Mouse (Mus musculus) hindbrain, embryonic 11.5 days (tissue): ENCODE results near the gene Grip1. TPM values are rescaled to one million over a fixed set of nuclear protein-coding genes. Genes with fewer than 3 reads are reported as not detected.

Experiments
- polyA plus RNA-seq: library from polyadenylated mRNA; unstranded; fragments of >200 nt; fragmentation: Nextera tagmentation; extraction: Ambion mirVana; gene quantifications from 2 replicates; pipeline ENCODE4 v1.2.1, GENCODE M21; 2014

The Grip1 gene
- polyA plus RNA-seq, 1 experiment from 2014 or later, result 11.8 TPM

Other genes with a start within 250 kb of the Grip1 start
- gene Cand1, start 213.8 kb upstream of the Grip1 start, polyA plus RNA-seq, result 95.0 and 116 TPM in 2 replicates